In genomic region chr12:111469507-111469906, GRCm38 (mm10) we compare ENCODE assay signal across 8 mouse cellular contexts. TPM values are rescaled to one million over a fixed set of nuclear protein-coding genes. Genes with fewer than 3 reads are reported as not detected.
A peak's percentile ranks its signal among the peaks of the same experiment; 100 is the strongest.
DNase-seq lines count a peak whose midpoint lies in the region; ATAC-seq and TF ChIP-seq lines count a peak whose summit lies in the region.
"Had no signal": no experiment of that assay in that cellular context is flagged by ENCODE, and none has a peak within 500 bp of the region (broad histone marks: within the 10 kb centered on the region; RNA-seq: fewer than 3 reads in every experiment).

No protein-coding gene starts in this region.

- H3K4me2 ChIP-seq in heart, embryonic 11.5 days = no peak overlapping the region
- H3K4me2 ChIP-seq in lung, embryonic 14.5 days = no peak overlapping the region
- H3K4me2 ChIP-seq: hindbrain, embryonic 15.5 days had no signal

- WGBS in heart, embryonic 11.5 days (ENCODE audit: insufficient replicate concordance) = 11% methylated on average over 8 of the region's 8 CpGs
- 8% methylated on average over 8 of the region's 8 CpGs for WGBS in large intestine, adult 2 months
- WGBS in lung, embryonic 14.5 days = 8% methylated on average over 8 of the region's 8 CpGs

- peak; percentile 78 for TF ChIP-seq CTCF in E14TG2a.4 (conservative IDR thresholded peaks at IDR 0.05; ENCODE audit: low read length)
- peak; percentile 87 for TF ChIP-seq CTCF in cortical plate, adult 2 months (IDR thresholded peaks at IDR 0.05; ENCODE audit: extremely low read depth, insufficient read depth, low read length)
- peak; percentile 90 for TF ChIP-seq CTCF in lung, embryonic 14.5 days (IDR thresholded peaks at IDR 0.05; ENCODE audit: low read depth)

- peaks cover 31% of the 10 kb centered on the region for H3K27me3 ChIP-seq in E14TG2a.4 (ENCODE audit: insufficient read depth, low read length)
- no peaks in the 10 kb centered on the region for H3K27me3 ChIP-seq in heart, embryonic 11.5 days (ENCODE audit: control insufficient read depth, insufficient read depth, low read length)
- H3K27me3 ChIP-seq in lung, embryonic 14.5 days (ENCODE audit: insufficient read depth, low read length) = no peaks in the 10 kb centered on the region
- H3K27me3 ChIP-seq: hindbrain, embryonic 15.5 days had no signal

- no peak overlapping the region for H3K4me3 ChIP-seq in E14TG2a.4 (replicated peaks; ENCODE audit: low read length)
- H3K4me3 ChIP-seq in cortical plate, adult 2 months (ENCODE audit: insufficient read depth, low read length) = no peak overlapping the region
- H3K4me3 ChIP-seq in heart, embryonic 11.5 days (ENCODE audit: low read depth, low read length) = no peak overlapping the region
- H3K4me3 ChIP-seq in lung, embryonic 14.5 days (ENCODE audit: low read depth, low read length) = no peak overlapping the region
- H3K4me3 ChIP-seq: hindbrain, embryonic 15.5 days had no signal

- 0 out of 2 replicates have a peak, but pooled peaks have one; percentile 52 for ATAC-seq in heart, embryonic 11.5 days (replicated peaks; ENCODE audit: insufficient number of reproducible peaks, low FRiP score, low TSS enrichment)
- ATAC-seq in lung, embryonic 14.5 days (ENCODE audit: insufficient read depth) = peak; percentile 52; the same call in 1 of the 2 replicates

- peaks cover 5% of the 10 kb centered on the region for H3K9me3 ChIP-seq in E14TG2a.4 (ENCODE audit: low read length)
- no peaks in the 10 kb centered on the region for H3K9me3 ChIP-seq in heart, embryonic 11.5 days (replicated peaks; ENCODE audit: control insufficient read depth, low read length)
- H3K9me3 ChIP-seq in lung, embryonic 14.5 days (ENCODE audit: low read depth, low read length) = no peaks in the 10 kb centered on the region
- H3K9me3 ChIP-seq: hindbrain, embryonic 15.5 days had no signal

- peak; percentile 87 for DNase-seq in ZHBTc4 (ENCODE audit: low read depth, low spot score)
- peak; percentile 33 for DNase-seq in large intestine, adult 2 months (ENCODE audit: low read depth, low spot score)
- DNase-seq in lung, embryonic 14.5 days = peak; percentile 90
- DNase-seq in right cerebral cortex, postnatal 14 days = peak; percentile 73

- TF ChIP-seq POLR2A in cortical plate, adult 2 months (IDR thresholded peaks at IDR 0.05; ENCODE audit: extremely low read depth, insufficient read depth, low read length) = no peak

- H3K27ac ChIP-seq in cortical plate, adult 2 months (ENCODE audit: insufficient read depth, low read length) = no peak overlapping the region
- H3K27ac ChIP-seq in heart, embryonic 11.5 days (ENCODE audit: low read depth, low read length) = no peak overlapping the region
- H3K27ac ChIP-seq in lung, embryonic 14.5 days (ENCODE audit: low read depth) = no peak overlapping the region
- H3K27ac ChIP-seq: hindbrain, embryonic 15.5 days had no signal

- no peaks in the 10 kb centered on the region for H3K4me1 ChIP-seq in E14TG2a.4 (replicated peaks; ENCODE audit: low read depth, low read length)
- peaks cover 2% of the 10 kb centered on the region; the same call in 1 of the 2 replicates for H3K4me1 ChIP-seq in cortical plate, adult 2 months (ENCODE audit: control insufficient read depth, insufficient read depth, low read length)
- no peaks in the 10 kb centered on the region for H3K4me1 ChIP-seq in heart, embryonic 11.5 days (ENCODE audit: control insufficient read depth, insufficient read depth, low read length)
- H3K4me1 ChIP-seq in lung, embryonic 14.5 days (ENCODE audit: insufficient read depth) = no peaks in the 10 kb centered on the region

- H3K9ac ChIP-seq in heart, embryonic 11.5 days (ENCODE audit: low read depth, low read length) = no peak overlapping the region
- no peak overlapping the region for H3K9ac ChIP-seq in lung, embryonic 14.5 days
- H3K9ac ChIP-seq: hindbrain, embryonic 15.5 days had no signal

- no peaks in the 10 kb centered on the region for H3K36me3 ChIP-seq in E14TG2a.4 (ENCODE audit: insufficient read depth, low read length)
- no peaks in the 10 kb centered on the region for H3K36me3 ChIP-seq in heart, embryonic 11.5 days (ENCODE audit: control insufficient read depth, insufficient read depth, low read length)
- H3K36me3 ChIP-seq in lung, embryonic 14.5 days (ENCODE audit: insufficient read depth) = no peaks in the 10 kb centered on the region
- H3K36me3 ChIP-seq: hindbrain, embryonic 15.5 days had no signal

RNA-seq across cellular contexts. Expression of gene Gm266, which starts 16.1 kb away (rescaled TPM):
- 6.3 and 9.1 TPM in 2 replicates for polyA plus RNA-seq in cortical plate, adult 2 months (2012; rRNA removed)
- polyA plus RNA-seq in heart, embryonic 11.5 days (2014; fragmentation: Nextera tagmentation; extraction: Ambion mirVana) = 5.5 and 6.2 TPM in 2 replicates
- 0.53 and 0.66 TPM in 2 replicates for polyA plus RNA-seq in large intestine, adult 2 months (2012; rRNA removed)
- 8.1 and 10.8 TPM in 2 replicates for polyA plus RNA-seq in lung, embryonic 14.5 days (2014; fragmentation: Nextera tagmentation; extraction: Ambion mirVana)

RNA-seq across cellular contexts. Expression of gene Tnfaip2, which starts 27.2 kb away (rescaled TPM):
- 0.66 and 0.79 TPM in 2 replicates for polyA plus RNA-seq in cortical plate, adult 2 months (2012; rRNA removed)
- polyA plus RNA-seq in heart, embryonic 11.5 days (2014; fragmentation: Nextera tagmentation; extraction: Ambion mirVana) = 7.7 and 11.2 TPM in 2 replicates
- 18.0 and 21.4 TPM in 2 replicates for polyA plus RNA-seq in large intestine, adult 2 months (2012; rRNA removed)
- polyA plus RNA-seq in lung, embryonic 14.5 days (2014; fragmentation: Nextera tagmentation; extraction: Ambion mirVana) = 2.0 and 3.4 TPM in 2 replicates

RNA-seq across cellular contexts. Expression of gene Exoc3l4, which starts 52.7 kb away (rescaled TPM):
- 2.4 and 2.5 TPM in 2 replicates for polyA plus RNA-seq in cortical plate, adult 2 months (2012; rRNA removed)
- 11.3 and 11.6 TPM in 2 replicates for polyA plus RNA-seq in heart, embryonic 11.5 days (2014; fragmentation: Nextera tagmentation; extraction: Ambion mirVana)
- 197 and 357 TPM in 2 replicates for polyA plus RNA-seq in large intestine, adult 2 months (2012; rRNA removed)
- polyA plus RNA-seq in lung, embryonic 14.5 days (2014; fragmentation: Nextera tagmentation; extraction: Ambion mirVana) = 10.3 and 10.7 TPM in 2 replicates

Comparison
In these comparisons a context has a peak if more than half of its experiments do, and no peak if none do; other contexts are left out.
1. DNase-seq: peak in every context shown above with its lines; median percentile 90 in lung, embryonic 14.5 days; 87 in ZHBTc4; 73 in right cerebral cortex, postnatal 14 days; 33 in large intestine, adult 2 months.
2. RNA of gene Exoc3l4, which starts 52.7 kb away (polyA plus RNA-seq): 197 to 357 TPM in large intestine, adult 2 months; 11.3 to 11.6 TPM in heart, embryonic 11.5 days, 10.3 to 10.7 TPM in lung, embryonic 14.5 days and 2.4 to 2.5 TPM in cortical plate, adult 2 months; every median in the first group is over 10 times any median in the second.
3. Peak in every context shown above with its lines, with median percentiles within 50 percentile points of each other: CTCF ChIP-seq.